Mouse (Mus musculus) thymus, adult 18-20 months (tissue): ENCODE data around the gene Sft2d1.
A peak's percentile ranks its signal among the peaks of the same experiment; 100 is the strongest.
"Not testable (repeated sequence)": the region's sequence is repeated elsewhere in the genome, so short reads cannot be mapped to it uniquely, and the experiment has no call there.

Experiments
- DNase-seq, 2 experiments: peaks; one replicate each; pipeline ENCODE4 v3.0.0; 2022; ENCODE audit warnings: mixed read lengths in 2 of 2

Sft2d1 gene

DNA sequence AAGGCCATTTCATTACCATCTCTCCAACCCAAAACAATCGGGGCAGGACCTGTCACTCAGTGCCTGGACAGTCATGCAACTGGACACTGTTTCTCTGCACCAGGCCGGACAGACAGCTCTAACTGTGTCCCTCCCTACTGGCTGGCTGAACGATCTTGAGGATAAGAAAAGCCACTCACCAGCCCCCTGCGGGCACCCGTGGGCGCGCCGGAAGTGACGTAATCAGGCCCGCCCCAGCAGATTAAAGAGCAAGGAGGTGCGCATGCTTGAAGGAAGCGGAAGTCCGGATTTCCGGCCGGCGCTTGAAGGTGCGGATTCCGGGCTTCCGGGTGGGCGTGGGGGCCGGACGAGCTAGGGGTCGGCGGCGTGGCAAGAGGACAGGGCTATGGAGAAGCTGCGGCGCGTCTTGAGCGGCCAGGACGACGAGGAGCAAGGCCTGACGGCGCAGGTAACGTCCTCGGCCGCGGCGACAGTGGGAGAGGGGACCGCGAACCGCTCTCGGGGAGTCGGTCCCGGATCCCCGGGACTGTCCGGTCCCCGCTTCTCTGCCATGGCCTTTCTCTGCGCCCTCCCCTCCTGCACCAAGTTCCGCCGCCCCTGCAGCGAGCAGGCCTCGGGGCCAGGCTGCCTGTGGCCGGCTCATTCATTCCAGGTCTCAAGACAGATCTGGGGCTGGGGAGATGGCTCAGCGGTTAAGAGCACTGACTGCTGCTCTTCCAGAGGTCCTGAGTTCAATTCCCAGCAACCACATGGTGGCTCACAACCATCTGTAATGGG, at the start of gene Sft2d1:
Gene Sft2d1, plus strand, starts transcription at position 265 of the 777 bp plus-strand sequence.
- DNase-seq: peak; percentile 90 to 94

DNA sequence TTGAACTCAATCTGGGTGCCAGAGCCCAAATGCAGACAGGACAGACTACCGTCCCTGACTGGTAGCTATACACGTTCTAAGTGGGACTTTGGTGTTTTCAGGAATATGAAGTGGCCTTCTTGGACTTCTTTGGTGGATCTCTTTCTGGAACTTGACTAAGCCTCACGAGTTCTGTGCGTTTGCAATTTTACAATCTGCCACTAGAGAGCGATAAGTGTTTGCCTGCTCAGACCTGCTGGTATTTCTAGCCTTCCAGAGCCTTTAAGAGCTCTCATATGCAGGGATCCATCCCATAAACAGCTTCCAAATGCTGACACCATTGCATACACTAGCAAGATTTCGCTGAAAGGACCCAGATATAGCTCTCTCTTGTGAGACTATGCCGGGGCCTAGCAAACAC, 46.3 kb upstream of the Sft2d1 start:
- not testable (repeated sequence) for DNase-seq

DNA sequence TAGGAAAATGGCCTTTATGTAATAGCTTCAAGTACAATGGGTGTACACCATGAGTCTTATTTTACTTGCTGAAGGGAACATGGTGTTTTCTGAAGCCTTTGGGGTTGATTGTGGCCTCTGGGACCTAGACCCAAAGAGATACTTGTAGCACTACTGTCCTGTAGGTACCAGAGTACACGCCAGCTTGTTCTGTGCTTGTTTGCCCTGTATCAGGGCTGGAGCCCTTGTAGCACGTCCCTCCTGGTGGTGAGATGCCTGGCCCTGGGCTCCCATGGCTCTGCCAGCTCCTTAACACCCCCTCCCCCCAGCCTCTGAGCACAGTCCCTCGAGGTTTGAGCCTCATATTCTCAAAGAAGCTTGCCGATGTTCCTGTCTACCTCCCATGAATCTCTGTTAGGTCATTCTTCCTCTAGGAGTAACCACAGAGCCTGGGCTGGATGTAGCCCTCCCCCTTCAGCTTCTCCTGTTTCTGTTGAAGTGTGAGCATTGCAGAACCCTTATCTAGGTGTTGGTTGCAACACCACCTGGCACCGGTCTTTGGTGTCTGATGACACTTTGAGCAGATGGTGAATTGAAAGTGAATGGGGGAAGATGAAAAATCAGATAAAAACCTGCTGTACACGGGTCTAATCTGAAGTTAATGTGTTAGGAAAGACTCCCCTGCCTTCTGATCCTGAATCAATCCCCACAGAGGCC, 38.7 kb upstream of the Sft2d1 start:
- no peak for DNase-seq

DNA sequence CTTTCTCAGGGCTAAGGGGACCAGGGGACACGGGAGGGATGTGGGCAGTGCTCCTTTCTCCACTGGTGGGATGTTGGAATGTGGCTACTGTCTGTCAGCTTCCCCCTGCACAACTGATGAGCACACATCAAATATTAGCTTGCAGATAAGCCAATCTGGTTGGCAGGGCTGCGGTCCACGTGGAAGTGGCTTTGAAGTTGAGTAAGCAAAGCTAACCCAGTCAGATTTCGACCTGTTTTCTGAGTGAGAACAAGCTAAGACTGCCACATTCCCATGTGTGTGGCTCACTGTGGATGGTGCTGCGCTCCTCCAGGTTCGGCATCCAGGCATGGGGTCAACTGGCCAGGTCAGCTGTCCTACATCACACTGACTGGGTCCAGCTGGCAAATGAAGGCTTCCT, 38.0 kb upstream of the Sft2d1 start:
- DNase-seq: no peak

GRCm38 (mm10) chr17:8276071-8276470, 34.8 kb upstream of the Sft2d1 start:
- DNase-seq: no peak

DNA sequence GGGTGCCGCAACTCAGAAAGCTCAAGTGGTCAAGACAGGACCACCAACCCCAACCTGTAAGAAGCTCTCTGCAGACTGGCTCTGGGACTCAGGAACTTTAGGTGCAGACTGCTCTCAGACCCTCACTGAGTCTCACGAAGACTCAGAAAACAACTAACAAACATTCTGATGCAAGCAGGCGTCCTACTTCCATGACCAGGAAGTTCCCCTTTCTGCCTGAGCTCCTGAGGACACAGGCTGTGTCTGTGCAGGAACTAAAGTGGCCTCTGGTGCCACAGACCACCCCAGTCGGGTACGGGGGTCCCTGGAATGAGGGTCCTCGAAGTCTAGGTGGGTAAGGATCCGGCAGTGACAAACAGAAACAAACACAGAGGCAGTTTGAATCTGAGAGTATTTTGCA, 34.2 kb upstream of the Sft2d1 start:
- no peak for DNase-seq

GRCm38 (mm10) chr17:8277266-8277665, 33.6 kb upstream of the Sft2d1 start:
- no peak for DNase-seq

DNA sequence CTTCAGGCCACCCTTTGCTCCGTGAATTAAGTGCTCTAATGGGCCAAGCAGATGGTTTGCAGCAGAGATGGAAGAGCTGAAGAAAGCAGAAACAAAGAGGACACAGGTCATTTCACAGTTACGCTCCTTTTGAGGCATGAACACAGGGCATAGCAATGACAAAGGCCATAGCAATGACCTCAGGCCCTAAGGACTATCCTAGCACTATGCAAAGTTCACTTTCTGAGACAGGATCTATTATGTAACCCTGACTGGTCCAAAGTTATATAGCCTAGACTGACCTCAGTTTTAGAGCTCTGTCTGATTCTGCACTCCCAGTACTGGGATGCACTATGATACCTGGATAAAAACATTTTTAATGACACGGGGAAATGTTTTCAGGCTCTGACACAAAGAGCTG, 32.5 kb upstream of the Sft2d1 start:
- DNase-seq: no peak

DNA sequence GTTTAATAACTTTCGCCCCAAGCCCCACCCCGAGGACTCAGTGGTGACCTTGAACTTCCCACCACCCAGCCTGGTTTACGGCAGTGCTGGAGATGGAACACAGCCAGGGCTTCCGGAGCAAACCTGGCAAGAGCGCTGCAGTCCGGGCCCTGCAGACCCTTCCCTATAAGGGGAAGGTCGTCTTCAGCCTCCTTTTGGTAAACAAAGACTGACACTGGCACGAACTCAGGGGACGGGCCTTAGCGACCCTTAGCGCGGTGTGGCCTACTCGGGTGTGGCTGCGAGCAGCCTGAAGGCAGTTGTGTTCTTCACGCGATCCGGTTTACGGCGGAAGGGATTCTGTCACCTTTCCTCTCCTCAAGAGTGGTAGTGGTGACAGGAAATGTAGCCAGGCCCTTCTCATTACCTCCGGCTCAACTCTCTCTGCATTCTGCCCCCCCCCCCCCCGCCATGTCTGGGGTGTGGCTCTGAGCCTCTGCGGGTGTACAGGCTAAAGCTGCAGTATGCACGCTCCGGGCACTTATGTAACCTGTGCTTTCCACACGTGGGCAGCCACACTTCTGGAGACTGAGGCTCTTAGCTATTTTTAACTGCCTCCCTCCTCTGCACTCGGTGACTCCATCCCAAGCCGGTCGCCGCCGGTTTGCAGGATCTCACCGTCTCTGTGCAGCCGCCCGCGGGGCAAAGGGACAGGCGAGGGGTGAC, 27.9 kb upstream of the Sft2d1 start, which contains the start of gene Mpc1:
Gene Mpc1, plus strand, starts transcription at position 84 of the 705 bp plus-strand sequence.
- peak; percentile 27 to 47 for DNase-seq

GRCm38 (mm10) chr17:8283526-8284253, 27.2 kb upstream of the Sft2d1 start:
- peak; percentile 92 to 93 for DNase-seq

DNA sequence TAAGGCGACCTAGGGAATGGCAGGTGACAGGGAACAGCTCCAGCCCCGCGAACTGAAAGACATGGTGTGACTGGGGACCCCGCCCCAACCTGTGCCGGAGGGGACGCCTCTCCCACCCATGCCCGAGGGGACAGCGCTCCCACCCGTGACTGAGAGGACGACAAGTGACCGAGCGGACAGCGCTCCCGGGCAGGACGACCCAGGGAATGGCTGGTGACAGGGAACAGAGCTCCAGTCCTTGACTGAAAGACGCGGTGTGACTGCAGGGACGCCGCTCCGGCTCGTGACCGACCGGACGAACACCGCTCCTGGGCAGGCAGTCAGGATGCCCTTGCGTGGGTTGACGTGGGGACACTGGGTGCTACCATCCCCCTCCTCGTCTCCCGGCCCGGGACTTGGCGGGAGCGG, 26.6 kb upstream of the Sft2d1 start:
- DNase-seq: peak in 1 of 2 experiments; percentile 44

GRCm38 (mm10) chr17:8285056-8285455, 25.8 kb upstream of the Sft2d1 start:
- DNase-seq: no peak

GRCm38 (mm10) chr17:8286987-8287386, 23.9 kb upstream of the Sft2d1 start:
- no peak for DNase-seq

GRCm38 (mm10) chr17:8289993-8290679, 20.8 kb upstream of the Sft2d1 start:
- DNase-seq: no peak

GRCm38 (mm10) chr17:8290736-8291135, 20.2 kb upstream of the Sft2d1 start:
- no peak for DNase-seq

DNA sequence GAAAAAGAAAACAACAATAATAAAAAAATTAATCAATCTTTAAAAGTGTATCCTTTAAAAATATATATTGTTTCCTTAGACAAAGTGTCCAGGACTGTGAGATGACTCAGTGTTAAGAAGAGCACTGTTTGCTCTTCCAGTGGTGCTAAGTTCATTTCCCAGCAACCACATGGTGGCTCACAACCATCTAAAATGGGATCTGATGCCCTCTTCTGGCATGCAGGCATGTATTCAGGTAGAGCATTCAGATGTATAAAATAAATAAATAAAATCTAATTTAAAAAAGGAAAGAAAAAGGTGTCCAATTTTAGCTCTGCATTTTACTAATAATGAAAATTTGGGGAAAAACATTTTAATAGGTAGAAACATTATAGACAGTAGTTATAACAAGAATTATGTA, 15.1 kb upstream of the Sft2d1 start:
- no peak for DNase-seq

DNA sequence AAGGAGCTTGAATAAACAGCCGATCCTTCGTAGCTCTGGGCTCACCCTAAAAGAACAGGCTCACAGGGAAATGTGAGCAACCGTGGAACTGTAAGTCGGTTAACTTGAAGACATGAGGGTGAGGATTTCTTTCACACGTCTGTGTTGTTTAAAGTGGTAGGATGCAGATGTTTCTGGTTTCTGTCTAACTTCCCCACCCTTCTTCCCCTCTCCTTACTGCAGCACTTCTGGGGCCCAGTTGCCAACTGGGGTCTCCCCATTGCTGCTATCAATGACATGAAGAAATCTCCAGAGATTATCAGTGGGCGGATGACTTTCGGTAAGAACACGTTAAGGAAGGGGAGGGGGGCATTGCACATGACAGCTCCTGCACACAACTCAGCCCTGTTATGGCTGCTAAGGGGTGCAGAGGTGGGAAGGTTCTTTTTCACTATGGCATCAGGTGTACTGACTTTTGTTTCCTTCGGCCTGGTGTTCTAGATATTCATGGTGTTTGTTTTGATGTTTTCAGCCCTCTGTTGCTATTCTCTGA, 14.5 kb upstream of the Sft2d1 start:
- DNase-seq: no peak

- no peak for DNase-seq
Measured at GRCm38 (mm10) chr17:8297746-8298145, 13.2 kb upstream of the Sft2d1 start.

DNA sequence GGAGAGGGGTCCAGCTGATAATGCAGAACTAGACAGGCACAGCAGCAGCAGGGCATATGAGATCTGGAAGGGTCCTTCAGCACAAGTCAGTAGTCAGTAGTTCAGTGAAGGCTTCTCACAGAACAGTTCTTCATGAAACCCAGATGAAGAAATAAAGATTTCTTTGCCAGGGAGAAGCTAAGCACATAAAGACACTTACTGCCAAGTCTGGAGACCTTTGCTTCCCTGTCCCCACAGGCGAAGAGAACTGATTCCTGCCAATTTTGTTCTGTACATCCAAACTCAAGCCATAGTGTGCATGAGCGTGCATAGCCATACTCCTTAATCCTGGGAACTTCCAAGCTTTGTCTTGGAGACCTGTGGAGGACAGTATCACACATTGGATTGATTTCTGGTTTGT, 12.6 kb upstream of the Sft2d1 start:
- no peak for DNase-seq

DNA sequence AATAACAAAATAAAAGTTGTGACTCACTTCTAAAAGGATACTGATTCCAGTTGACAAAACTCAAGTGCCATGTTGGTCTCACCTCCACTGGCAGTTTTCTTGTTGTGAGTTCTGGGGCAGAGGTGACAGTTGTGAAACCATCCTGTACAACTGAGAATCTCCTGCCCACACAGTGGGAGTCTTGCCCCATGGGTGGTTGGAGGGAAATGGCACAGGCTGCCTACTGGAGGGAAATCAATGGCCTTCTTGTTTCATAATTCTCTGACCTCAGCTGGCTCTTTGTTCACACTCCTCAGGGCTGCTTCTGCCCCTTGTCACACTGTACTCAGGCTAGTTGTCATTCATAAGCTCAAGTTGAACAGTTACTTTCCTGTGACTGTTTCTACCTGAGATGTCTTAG, 11.4 kb upstream of the Sft2d1 start:
- DNase-seq: no peak

GRCm38 (mm10) chr17:8301515-8301914, 9.4 kb upstream of the Sft2d1 start:
- no peak for DNase-seq
